Mouse (Mus musculus): ENCODE measurements at regions not wholly inside any gene's neighbourhood (a gene's known extent, or its start where the extent isn't known, plus 50 kb on each side); places are given as distances from the start of the nearest gene placed in this dataset.

- 82% methylated on average over 6 of the region's 6 CpGs for WGBS
- H3K4me2 ChIP-seq (replicated peaks; ENCODE audit: low read depth): no peak overlapping the region
- ATAC-seq (ENCODE audit: low FRiP score, low TSS enrichment): no peak
- H3K4me3 ChIP-seq (ENCODE audit: low read depth, low read length): no peak overlapping the region
- no peaks in the 10 kb centered on the region for H3K4me1 ChIP-seq (replicated peaks; ENCODE audit: control insufficient read depth, insufficient read depth)
- DNase-seq (ENCODE audit: low spot score): no peak
- no peak overlapping the region for H3K9ac ChIP-seq (ENCODE audit: low read length)
- TF ChIP-seq CTCF (IDR thresholded peaks at IDR 0.05; ENCODE audit: low read depth) (no peak), EP300 (optimal IDR thresholded peaks at IDR 0.05) (no peak)
- H3K27me3 ChIP-seq (ENCODE audit: control insufficient read depth, insufficient read depth, low read length): no peaks in the 10 kb centered on the region
- no peaks in the 10 kb centered on the region for H3K9me3 ChIP-seq (ENCODE audit: control insufficient read depth, low read length)
- no peak overlapping the region for H3K27ac ChIP-seq (replicated peaks)
- no peaks in the 10 kb centered on the region for H3K36me3 ChIP-seq (ENCODE audit: control insufficient read depth, insufficient read depth, low read length)
Observed at GRCm38 (mm10) chr11:111791267-111791926, 725.4 kb downstream of the Kcnj2 start.

DNA sequence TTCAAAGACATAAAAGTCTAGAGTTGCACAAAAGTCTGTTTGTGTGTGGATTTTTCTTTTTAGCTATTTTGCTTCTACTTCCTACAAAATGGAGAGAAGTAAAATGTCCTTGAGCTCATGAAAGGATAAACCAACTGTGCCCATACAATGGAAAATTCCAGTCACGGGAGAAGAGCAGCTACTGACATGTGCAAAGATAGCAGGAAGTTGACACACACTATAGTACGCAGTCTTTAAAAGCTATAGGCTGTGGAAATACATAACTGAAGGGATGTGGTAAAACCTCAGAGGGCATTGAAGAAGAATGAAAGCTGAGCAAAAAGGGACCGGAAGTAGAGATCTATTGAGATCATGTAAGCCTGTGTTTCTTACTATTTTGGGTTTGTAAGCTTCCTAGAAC, 735.1 kb downstream of the Kcnj2 start:
- TF ChIP-seq CTCF (IDR thresholded peaks at IDR 0.05; ENCODE audit: low read depth) (no peak), EP300 (optimal IDR thresholded peaks at IDR 0.05) (no peak)
- ATAC-seq (ENCODE audit: low FRiP score, low TSS enrichment) (no peak), DNase-seq (ENCODE audit: low spot score) (no peak)
- no peaks in the 10 kb centered on the region for H3K27me3 ChIP-seq (ENCODE audit: control insufficient read depth, insufficient read depth, low read length)
- H3K36me3 ChIP-seq (ENCODE audit: control insufficient read depth, insufficient read depth, low read length): no peaks in the 10 kb centered on the region
- H3K4me3 ChIP-seq (ENCODE audit: low read depth, low read length): no peak overlapping the region
- no peak overlapping the region for H3K27ac ChIP-seq (replicated peaks)
- no peak overlapping the region for H3K4me2 ChIP-seq (replicated peaks; ENCODE audit: low read depth)
- H3K4me1 ChIP-seq (replicated peaks; ENCODE audit: control insufficient read depth, insufficient read depth): no peaks in the 10 kb centered on the region
- WGBS: 76% methylated on average over 3 of the region's 3 CpGs
- no peaks in the 10 kb centered on the region for H3K9me3 ChIP-seq (ENCODE audit: control insufficient read depth, low read length)
- H3K9ac ChIP-seq (ENCODE audit: low read length): no peak overlapping the region

GRCm38 (mm10) chr11:111816176-111816775, 750.3 kb downstream of the Kcnj2 start:
- H3K4me3 ChIP-seq (ENCODE audit: low read depth, low read length): no peak overlapping the region
- DNase-seq (ENCODE audit: low spot score) (no peak), ATAC-seq (ENCODE audit: low FRiP score, low TSS enrichment) (no peak)
- H3K36me3 ChIP-seq (ENCODE audit: control insufficient read depth, insufficient read depth, low read length): no peaks in the 10 kb centered on the region
- H3K4me2 ChIP-seq (replicated peaks; ENCODE audit: low read depth): no peak overlapping the region
- H3K27ac ChIP-seq (replicated peaks): no peak overlapping the region
- H3K4me1 ChIP-seq (replicated peaks; ENCODE audit: control insufficient read depth, insufficient read depth): no peaks in the 10 kb centered on the region
- no peaks in the 10 kb centered on the region for H3K27me3 ChIP-seq (ENCODE audit: control insufficient read depth, insufficient read depth, low read length)
- H3K9ac ChIP-seq (ENCODE audit: low read length): no peak overlapping the region
- 77% methylated on average over 18 of the region's 18 CpGs for WGBS
- no peak for TF ChIP-seq CTCF (IDR thresholded peaks at IDR 0.05; ENCODE audit: low read depth)
- no peak for TF ChIP-seq EP300 (optimal IDR thresholded peaks at IDR 0.05)
- no peaks in the 10 kb centered on the region for H3K9me3 ChIP-seq (ENCODE audit: control insufficient read depth, low read length)

DNA sequence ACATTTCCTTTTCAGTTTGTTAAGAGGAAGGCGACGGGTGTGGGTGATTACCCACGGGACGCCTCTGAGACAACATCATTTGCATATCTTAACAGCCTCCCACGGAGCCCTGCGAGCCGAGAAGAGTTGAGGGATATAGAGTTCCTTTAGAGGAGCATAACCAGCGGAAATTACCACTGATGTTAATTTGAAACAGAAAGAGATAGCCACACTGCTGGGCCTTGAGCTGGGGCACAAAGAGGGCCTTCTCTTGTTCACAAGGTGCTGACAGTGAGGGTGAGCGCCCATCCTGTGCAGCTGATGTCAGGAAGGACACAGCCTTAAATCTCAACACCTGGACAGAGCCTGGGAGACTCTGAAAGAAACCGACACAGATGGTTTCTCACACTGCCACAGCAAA, 752.2 kb downstream of the Kcnj2 start:
- 29% methylated on average over 10 of the region's 10 CpGs for WGBS

DNA sequence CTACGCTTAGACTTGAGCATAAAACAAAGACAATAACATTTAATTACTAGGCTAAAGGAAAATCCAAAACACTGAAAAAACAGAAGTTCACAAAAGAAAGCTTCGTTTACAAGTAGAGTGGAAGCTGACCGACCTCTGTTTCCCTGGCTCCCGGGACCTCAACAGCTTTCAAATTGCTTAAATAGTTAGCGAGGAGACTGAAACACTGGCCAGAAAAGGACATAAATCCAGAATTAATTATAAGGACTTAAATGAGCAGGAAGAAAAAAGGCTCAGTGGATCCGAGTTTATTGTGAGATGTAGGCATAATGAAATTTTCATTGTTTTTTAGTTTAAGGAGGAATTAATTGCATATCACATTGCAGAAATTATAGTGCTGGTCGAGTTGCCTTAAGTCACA, 754.4 kb downstream of the Kcnj2 start:
- no peak overlapping the region for H3K9ac ChIP-seq (ENCODE audit: low read length)
- no peak overlapping the region for H3K4me3 ChIP-seq (ENCODE audit: low read depth, low read length)
- H3K4me2 ChIP-seq (replicated peaks; ENCODE audit: low read depth): no peak overlapping the region
- H3K36me3 ChIP-seq (ENCODE audit: control insufficient read depth, insufficient read depth, low read length): no peaks in the 10 kb centered on the region
- no peak overlapping the region for H3K27ac ChIP-seq (replicated peaks)
- DNase-seq (ENCODE audit: low spot score): no peak
- no peaks in the 10 kb centered on the region for H3K27me3 ChIP-seq (ENCODE audit: control insufficient read depth, insufficient read depth, low read length)
- ATAC-seq (ENCODE audit: low FRiP score, low TSS enrichment): no peak
- TF ChIP-seq CTCF (IDR thresholded peaks at IDR 0.05; ENCODE audit: low read depth): no peak
- no peak for TF ChIP-seq EP300 (optimal IDR thresholded peaks at IDR 0.05)
- 54% methylated on average over 7 of the region's 7 CpGs for WGBS
- no peaks in the 10 kb centered on the region for H3K9me3 ChIP-seq (ENCODE audit: control insufficient read depth, low read length)
- H3K4me1 ChIP-seq (replicated peaks; ENCODE audit: control insufficient read depth, insufficient read depth): no peaks in the 10 kb centered on the region

More for the DNA sequence above, 752.2 kb downstream of the Kcnj2 start:
- no peak for ATAC-seq (ENCODE audit: low FRiP score, low TSS enrichment)
- TF ChIP-seq CTCF (IDR thresholded peaks at IDR 0.05; ENCODE audit: low read depth) (no peak), EP300 (optimal IDR thresholded peaks at IDR 0.05) (no peak)
- Histone ChIP-seq H3K9me3 (ENCODE audit: control insufficient read depth, low read length) (no peaks in the 10 kb centered on the region), H3K4me3 (ENCODE audit: low read depth, low read length) (no peak overlapping the region), H3K9ac (ENCODE audit: low read length) (no peak overlapping the region), H3K27me3 (ENCODE audit: control insufficient read depth, insufficient read depth, low read length) (no peaks in the 10 kb centered on the region), H3K4me1 (replicated peaks; ENCODE audit: control insufficient read depth, insufficient read depth) (no peaks in the 10 kb centered on the region), H3K4me2 (replicated peaks; ENCODE audit: low read depth) (no peak overlapping the region), H3K27ac (replicated peaks) (no peak overlapping the region), H3K36me3 (ENCODE audit: control insufficient read depth, insufficient read depth, low read length) (no peaks in the 10 kb centered on the region)
- no peak for DNase-seq (ENCODE audit: low spot score)

- H3K9ac ChIP-seq (ENCODE audit: low read length): no peak overlapping the region
- ATAC-seq (ENCODE audit: low FRiP score, low TSS enrichment) (no peak), DNase-seq (ENCODE audit: low spot score) (no peak)
- no peaks in the 10 kb centered on the region for H3K36me3 ChIP-seq (ENCODE audit: control insufficient read depth, insufficient read depth, low read length)
- no peak overlapping the region for H3K27ac ChIP-seq (replicated peaks)
- H3K4me1 ChIP-seq (replicated peaks; ENCODE audit: control insufficient read depth, insufficient read depth): no peaks in the 10 kb centered on the region
- WGBS: 71% methylated on average over 8 of the region's 8 CpGs
- H3K4me3 ChIP-seq (ENCODE audit: low read depth, low read length): no peak overlapping the region
- H3K27me3 ChIP-seq (ENCODE audit: control insufficient read depth, insufficient read depth, low read length): no peaks in the 10 kb centered on the region
- TF ChIP-seq CTCF (IDR thresholded peaks at IDR 0.05; ENCODE audit: low read depth) (no peak), EP300 (optimal IDR thresholded peaks at IDR 0.05) (no peak)
- H3K9me3 ChIP-seq (ENCODE audit: control insufficient read depth, low read length): no peaks in the 10 kb centered on the region
- H3K4me2 ChIP-seq (replicated peaks; ENCODE audit: low read depth): no peak overlapping the region
Observed at GRCm38 (mm10) chr11:111828455-111828854, 762.5 kb downstream of the Kcnj2 start.
